In genomic region chr3:65217673-65218579, GRCm38 (mm10) we compare ENCODE assay signal across 25 mouse cellular contexts.
DNase-seq lines count a peak whose midpoint lies in the region; ATAC-seq and TF ChIP-seq lines count a peak whose summit lies in the region.
"Had no signal": no experiment of that assay in that cellular context is flagged by ENCODE, and none has a peak within 500 bp of the region (broad histone marks: within the 10 kb centered on the region; RNA-seq: fewer than 3 reads in every experiment).

No protein-coding gene starts in this region.

- H3K4me3 ChIP-seq in layer of hippocampus, adult 2 months: no peak overlapping the region
- H3K4me3 ChIP-seq: embryonic facial prominence, embryonic 13.5 days; erythroblast, embryonic 14.5 days; heart, embryonic 15.5 days; hindbrain, embryonic 13.5 days; limb, embryonic 15.5 days; midbrain, embryonic 15.5 days; neural tube, embryonic 12.5 days had no signal

- intact Hi-C loops in gastrocnemius, postnatal 14 days (cut with DNase I; ENCODE audit: low total_unique reads): no loop called here

- DNase-seq in layer of hippocampus, adult 2 months (ENCODE audit: low spot score in 2 of 2): no peak
- DNase-seq in layer of hippocampus, adult 8-10 months (ENCODE audit: low spot score in 2 of 2): no peak
- peak; percentile 75 for DNase-seq in brain, embryonic 14.5 days (ENCODE audit: low read depth)
- peak; percentile 39 to 60 for DNase-seq in cerebellum, adult 18-20 months
- peak; percentile 74 to 76 for DNase-seq in cerebellum, postnatal 14 days
- no peak for DNase-seq in gastrocnemius, postnatal 14 days
- no peak for DNase-seq in embryo, embryonic 10.5 days (ENCODE audit: low spot score)
- DNase-seq: adrenal gland, adult 2 months; B cell, adult 2 months; embryo, embryonic 11 days; heart, postnatal 36 days; kidney, adult 11 months; kidney, postnatal 4 days; right cerebral cortex, postnatal 25 days; spleen, adult 18-20 months had no signal

- no peak for ATAC-seq in granulocyte monocyte progenitor cell, adult 5-6 weeks (replicated peaks; ENCODE audit: poor library complexity, severe bottlenecking)
- ATAC-seq: midbrain, embryonic 15.5 days had no signal

- TF ChIP-seq POLR2A in brain, embryonic 14.5 days (IDR thresholded peaks at IDR 0.05; ENCODE audit: borderline replicate concordance, extremely low read depth, insufficient read depth, insufficient read length, poor library complexity, severe bottlenecking): no peak

- H3K27ac ChIP-seq in layer of hippocampus, adult 2 months: peak overlapping the region; percentile 85
- H3K27ac ChIP-seq: embryonic facial prominence, embryonic 13.5 days; heart, embryonic 15.5 days; hindbrain, embryonic 13.5 days; limb, embryonic 15.5 days; liver, embryonic 14.5 days; macrophage; midbrain, embryonic 15.5 days; neural tube, embryonic 12.5 days had no signal

- TF ChIP-seq CTCF in layer of hippocampus, adult 2 months (conservative IDR thresholded peaks at IDR 0.05): no peak
- TF ChIP-seq CTCF in brain, embryonic 14.5 days (IDR thresholded peaks at IDR 0.05; ENCODE audit: borderline replicate concordance, extremely low read depth, insufficient read depth, insufficient read length): no peak

Comparison
In these comparisons a context has a peak if more than half of its experiments do, and no peak if none do; other contexts are left out.
1. DNase-seq: peak in brain, embryonic 14.5 days (single experiment), cerebellum, adult 18-20 months (2 of 2) and cerebellum, postnatal 14 days (2 of 2); none in layer of hippocampus, adult 2 months (0 of 2), layer of hippocampus, adult 8-10 months (0 of 2), gastrocnemius, postnatal 14 days (single experiment) and embryo, embryonic 10.5 days (single experiment).